Mouse (Mus musculus) T-cell, adult 2 months (primary cell): Measurements from ENCODE around the gene Msi1.

ENCODE experiments used
- DNase-seq: peaks from one replicate; pipeline ENCODE4 v3.0.0; 2022; ENCODE audit warnings: low spot score

The Msi1 gene

DNA sequence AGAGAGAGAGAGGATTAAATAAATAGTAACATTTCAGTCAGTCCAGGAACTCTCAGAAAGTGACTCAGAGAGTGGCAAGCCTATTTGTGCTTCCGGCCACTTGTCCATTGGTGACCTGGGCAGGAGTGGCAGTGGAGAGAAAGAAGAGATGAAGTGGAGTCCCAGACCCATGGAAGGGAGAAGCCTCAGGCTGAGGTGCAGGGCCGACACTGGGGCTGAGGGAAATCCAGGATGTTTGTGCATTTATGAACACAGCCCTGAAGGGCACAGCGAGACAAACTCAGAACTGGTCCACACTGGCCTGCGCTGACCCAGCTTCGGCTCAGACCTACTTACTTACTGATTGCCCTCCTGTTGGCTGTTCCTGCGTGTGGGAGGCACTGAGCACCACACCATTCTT is 40.4 kb downstream of the Msi1 start:
- DNase-seq = no peak

DNA sequence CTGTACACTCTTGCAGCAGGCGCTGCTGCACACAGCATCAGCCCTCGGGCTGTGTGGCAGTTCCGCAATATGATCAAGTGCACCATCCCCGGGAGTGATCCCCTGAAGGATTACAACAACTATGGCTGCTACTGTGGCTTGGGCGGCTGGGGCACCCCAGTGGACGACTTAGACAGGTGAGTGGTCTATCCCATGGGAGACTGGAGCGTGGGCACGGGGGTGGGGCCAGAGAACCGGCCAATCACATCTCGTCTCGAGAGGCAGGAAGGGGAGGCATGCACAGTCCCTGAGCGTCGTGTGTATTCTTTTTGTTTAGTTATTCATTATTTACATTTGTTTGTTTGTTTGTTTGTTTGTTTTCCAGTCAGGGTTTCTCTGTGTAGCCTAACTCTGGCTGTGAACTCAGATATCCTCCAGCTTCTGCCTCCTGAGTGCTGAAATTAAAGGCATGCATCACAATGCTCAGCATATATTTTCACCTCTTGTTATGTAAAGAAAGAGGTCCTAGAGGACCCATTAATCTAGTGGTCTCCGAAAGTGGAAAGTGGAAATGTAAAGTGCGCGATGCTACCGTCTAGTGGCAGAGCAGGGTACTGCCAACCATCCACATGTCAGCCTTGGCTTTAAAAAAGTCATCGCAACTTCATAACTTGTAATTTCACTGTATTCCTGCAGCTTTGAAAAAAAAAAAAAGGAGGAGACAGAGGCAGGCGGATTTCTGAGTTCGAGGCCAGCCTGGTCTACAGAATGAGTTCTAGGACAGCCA is 41.5 kb downstream of the Msi1 start:
- DNase-seq = peak; percentile 60

DNA sequence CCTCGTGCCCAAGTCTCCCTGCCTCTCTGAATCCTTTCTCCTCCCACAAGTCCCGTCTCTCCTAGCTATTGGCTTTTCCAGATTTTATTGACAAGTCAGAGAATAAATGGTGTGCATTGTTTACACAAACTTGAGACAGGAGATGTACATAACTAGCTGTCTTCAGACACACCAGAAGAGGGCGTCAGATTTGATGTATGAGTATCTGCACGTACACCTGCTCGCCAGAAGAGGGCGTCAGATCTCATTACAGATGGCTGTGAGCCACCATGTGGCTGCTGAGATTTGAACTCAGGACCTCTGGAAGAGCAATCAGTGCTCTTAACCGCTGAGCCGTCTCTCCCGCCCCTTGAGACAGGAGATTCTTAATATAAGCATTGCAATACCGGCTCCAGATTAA is 43.8 kb downstream of the Msi1 start:
- DNase-seq = no peak

DNA sequence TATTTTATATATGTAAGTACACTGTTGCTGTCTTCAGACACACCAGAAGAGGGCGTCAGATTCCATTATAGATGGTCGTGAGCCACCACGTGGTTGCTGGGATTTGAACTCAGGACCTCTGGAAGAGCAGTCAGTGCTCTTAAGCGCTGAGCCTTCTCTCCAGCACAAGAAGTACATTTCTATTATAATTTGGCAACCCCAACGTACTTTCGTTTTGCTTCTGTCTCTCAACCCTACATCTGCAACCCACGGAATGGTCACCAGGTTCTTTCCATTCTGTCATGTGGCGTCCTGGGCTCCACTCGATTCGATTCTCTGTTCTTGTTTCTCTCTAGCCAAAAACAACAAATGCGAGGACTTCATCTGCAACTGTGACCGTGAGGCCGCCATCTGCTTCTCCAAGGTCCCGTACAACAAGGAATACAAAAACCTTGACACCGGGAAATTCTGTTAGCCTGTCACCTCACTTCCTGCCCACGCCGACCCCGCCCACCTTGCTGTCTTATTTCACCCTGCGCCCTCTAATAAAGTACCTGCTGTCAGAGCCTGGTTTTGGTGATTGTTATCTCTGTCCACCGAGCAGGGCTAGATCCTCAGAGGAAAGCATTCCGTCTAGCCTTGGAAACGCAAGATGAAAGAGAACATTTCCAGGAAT is 44.9 kb downstream of the Msi1 start:
- no peak for DNase-seq

DNA sequence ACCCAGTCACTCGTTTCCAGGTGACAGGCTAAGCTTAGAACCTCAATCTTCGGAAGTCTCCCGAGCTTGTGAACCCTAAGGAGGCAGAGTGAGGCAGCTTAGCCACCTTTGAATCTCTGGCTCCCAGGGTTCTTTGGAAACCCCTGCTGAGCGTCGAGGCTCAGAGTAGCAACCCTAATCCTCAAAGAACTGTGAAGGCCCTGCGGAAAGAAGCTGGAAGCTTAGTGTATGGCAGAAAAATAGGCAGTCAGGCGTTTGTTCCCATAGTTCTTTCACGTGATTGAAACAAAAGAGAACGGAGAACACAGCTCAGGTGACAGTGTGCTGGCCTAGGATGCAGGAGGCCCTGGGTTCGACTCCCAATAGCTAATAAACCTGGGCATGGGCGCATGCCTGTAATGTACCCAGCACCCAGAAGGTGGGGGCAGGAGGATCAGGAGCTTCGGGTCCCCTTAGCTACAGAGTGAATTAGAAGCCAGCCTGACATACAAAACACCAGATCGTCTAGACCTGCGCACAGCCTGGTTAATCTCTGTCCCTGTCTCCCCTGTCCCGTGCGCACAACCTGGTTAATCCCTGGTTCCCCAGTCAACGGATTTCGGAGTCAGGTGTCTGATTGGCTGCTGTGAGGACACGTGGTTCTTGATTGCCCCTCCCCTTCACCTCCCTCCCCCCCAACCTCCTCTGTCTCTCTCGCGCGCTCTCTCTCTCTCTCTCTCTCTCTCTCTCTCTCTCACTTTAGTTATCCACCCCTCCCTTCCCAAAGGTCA is 46.1 kb downstream of the Msi1 start:
- DNase-seq = no peak

DNA sequence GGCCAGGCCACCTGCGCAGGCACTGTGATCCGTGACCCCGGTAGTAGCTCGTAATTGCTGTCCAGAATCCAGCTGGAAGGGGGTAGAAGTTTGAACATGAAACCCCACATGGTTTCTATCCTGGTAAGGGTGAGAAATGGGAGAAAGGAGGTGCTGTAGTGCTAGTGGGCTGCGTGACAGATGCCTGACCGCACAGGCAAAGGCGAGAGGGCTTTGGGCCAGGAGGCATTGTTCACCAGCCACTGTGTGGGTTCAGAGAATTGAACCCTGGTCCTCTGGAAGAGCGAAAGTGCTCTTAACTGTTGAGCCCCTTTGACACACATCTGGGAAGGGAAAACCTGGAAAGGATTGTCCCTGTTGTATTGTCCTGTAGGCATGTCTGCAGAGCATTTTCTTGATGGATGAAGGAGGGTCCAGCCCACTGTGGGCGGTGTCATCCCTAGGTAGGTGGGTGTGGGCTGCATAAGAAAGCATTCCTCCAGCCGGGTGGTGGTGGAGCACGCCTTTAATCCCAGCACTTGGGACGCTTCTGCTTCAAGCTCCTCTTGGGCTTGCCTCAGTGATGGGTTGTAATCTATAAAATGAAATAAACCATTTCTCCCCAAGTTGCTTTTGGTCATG is 46.8 kb downstream of the Msi1 start:
- no peak for DNase-seq

DNA sequence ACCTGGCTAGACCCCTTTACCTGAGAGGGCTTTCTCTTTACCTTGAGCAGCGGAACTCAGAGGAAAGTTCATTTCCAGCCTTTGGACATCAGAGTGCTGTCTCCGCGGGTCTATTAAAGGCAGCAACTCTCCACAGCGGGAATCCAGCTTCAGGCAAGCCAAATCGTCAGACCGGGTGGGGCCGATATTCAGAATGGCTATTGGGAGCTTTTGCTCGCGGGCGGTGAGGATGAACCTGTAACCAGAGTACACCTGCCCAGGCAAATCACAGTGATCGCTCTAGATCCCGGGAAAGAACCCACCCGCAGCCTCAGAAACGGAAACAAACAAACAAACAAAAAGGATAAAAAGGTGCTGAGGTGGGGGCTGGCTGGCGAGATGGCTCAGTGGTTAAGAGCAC is 50.2 kb downstream of the Msi1 start:
- DNase-seq = no peak

DNA sequence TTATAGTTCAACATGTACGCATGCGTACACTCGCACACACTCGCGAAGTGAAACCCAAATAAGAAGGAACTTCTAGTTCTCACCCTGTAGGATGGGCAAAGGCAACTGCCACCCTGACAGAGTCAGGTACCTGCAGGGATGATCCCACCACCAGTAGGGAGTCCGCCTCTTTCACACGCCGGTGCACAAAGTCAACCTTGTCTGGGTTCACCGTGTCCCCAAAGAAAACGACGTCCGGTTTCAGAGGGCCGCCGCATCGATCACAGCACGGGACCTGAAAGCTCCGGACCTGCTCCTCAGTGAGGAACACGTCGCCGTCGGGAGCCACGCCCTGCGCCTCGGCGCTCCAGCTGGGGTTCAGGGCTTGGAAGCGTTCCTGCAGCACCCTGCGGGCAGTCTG is 50.7 kb downstream of the Msi1 start:
- peak; percentile 13 for DNase-seq

DNA sequence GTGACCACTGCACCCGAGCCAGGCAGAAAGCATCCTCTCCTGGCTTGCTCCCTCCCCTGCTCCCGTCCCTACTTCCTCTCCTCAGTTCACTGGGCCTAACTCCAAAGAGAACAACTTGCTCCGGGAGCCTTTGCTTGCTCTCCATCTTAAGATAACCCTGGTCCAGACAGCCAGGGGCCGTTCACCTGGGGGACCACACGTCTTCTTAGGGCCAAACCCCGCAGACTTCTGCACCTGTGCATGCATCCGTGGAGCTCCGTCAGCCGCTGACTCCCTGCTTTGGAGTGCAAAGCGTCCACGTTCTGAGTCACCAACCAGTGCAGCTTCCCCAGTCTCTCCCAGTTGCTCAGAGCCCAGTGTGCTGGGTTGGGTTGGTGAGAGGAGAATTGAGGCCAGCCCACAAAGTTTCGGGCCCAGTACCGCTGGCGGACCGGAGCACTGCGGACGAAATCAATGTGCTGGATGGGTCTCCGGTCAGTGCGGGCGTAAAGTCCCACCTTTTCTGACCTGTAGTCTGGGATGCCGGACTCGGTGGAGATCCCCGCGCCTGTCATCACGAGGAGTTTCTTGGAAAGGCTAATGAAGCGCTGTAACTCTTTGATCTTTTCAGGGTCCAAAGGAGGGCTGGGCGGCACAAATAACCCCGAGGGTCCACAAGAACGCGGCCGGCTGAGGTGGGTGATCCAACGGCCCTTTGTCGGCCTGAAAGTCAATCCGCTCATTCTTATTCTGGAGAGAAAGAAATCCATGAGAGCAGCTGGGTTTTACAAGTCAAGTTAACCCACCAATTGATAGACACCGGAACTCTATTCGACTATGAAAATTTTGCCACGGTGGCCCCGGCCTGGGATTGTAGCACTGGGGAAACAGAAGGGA is 53.2 kb downstream of the Msi1 start:
- DNase-seq = no peak

DNA sequence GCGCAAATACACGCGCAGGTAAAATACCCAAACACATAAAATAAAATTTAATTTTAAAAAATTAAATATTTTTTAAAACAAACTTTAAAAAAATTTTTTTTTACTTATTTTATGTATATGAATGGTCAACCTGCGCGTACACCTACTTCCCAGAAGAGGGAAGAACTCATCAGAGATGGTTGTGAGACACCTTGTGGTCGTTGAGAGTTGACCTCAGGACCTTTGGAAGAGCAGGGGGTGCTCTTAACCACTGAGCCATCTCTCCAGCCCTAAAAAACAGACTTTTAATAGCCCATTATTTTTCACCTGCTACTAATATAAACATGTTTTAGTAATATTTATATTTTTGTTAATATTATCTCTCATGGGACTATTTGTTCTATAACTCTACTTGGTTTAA is 54.0 kb downstream of the Msi1 start:
- no peak for DNase-seq

DNA sequence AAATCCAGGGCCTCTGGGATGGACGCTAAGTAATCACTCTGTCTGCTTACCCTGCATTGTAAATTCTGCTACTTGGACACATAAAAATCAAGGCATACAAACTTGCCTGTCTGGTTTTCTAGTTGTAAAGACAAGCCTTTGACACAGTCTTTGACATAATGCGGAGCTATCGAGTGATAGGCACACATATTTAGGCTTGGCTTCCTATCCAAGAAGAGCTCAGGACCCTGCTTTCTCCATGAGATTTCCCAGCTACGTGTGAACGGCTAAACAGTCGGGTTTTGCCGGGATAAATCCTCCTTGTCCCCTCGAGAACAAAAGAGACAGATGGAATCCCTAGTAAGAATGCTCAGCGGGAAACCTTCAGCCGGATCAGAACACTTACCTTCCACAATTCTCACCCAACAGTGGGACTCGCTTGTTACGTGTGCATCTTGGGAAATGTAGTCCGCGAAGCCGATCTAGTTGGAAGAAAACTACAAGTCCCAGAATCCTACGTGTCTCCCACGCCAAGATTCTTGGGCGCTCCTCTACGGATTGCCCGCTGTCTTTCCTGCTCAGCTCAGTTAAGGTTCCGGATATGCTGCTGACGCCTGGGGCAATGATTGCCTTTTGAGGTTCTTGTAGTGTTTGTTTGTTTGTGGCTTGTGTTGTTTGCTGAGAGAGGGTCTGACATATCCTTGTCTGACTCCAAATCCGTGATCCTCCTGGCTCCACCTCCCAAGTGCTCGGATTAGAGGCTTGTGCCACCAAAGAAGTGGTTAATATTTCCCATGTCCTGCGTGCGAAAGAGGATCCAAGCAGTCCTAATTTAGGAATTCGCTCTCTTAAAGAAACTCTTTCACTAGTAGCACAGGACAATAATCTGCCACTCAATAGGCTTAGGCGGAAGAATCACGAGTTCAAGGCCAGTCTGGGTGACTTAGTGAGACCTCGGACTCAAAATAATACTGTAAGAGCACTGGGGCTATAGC is 54.8 kb downstream of the Msi1 start, which contains the start of gene Sirt4:
Gene Sirt4 (minus strand): TSS at position 779 of the 974 bp plus-strand sequence.
- peak; percentile 85 for DNase-seq

DNA sequence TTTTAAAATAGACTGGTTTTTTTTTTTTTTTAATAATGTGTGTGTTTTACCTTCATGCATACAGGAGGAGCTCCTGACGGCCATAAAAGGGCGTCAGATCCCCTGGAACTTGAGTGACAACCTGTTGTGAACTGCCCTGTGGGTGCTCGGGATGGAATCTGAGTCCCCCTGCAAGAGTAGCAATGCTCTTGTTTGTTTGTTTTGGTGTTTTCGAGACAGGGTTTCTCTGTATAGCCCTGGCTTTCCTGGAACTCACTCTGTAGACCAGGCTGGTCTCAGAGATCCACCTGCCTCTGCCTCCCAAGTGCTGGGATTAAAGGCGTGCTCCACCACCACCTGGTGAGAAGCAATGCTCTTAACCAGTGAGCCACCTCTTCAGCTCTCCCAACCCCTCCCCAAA is 55.6 kb downstream of the Msi1 start:
- DNase-seq = no peak

DNA sequence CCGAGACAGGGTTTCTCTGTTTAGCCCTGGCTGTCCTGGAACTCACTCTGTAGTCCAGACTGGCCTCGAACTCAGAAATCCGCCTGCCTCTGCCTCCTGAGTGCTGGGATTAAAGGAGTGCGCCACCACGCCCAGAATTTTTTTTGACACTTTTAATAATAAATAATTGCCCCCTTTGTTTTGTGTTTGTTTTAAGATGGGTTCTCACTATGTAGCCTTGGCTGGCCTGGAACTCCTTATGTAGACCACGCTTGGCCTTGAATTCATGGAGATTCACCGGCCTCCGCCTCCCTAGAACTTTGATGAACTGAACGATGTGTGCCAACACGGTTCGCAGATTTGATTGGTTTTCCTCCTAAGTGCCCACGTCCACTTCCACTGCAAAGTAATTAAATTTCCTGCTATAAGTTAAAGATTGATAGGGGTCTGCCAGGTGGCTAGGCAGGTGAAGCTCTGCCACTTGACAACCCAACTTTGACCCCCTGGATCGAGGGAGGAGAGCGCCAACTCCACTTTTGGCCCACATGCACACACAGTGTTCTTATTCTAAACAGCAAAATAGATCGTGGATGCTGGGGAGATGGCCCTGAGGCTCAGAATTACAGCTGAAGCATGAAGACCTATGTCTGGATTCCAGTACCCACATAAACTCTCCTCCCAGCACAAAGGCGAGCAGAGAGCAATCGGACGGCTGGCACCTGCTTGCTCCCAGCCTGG is 56.2 kb downstream of the Msi1 start:
- no peak for DNase-seq

DNA sequence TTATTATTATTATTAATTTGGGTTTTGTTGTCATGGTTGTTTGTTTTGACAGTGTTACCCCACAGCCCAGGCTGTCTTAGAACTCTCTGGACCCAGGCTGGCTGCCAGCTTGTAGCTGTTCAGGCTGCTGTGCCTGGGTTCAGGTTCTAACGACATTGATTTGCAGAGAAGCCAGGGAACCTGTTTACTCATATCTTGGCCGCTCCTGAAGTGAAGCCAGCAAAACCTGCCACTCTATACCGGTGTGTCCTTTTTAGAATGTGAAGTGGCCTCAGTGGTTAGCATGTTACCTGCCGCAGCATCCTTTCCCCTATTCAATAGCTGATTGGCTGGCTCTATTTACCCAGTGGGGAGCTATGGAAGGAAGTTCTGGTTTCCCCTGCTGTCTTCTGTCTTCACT is 57.3 kb downstream of the Msi1 start:
- no peak for DNase-seq

DNA sequence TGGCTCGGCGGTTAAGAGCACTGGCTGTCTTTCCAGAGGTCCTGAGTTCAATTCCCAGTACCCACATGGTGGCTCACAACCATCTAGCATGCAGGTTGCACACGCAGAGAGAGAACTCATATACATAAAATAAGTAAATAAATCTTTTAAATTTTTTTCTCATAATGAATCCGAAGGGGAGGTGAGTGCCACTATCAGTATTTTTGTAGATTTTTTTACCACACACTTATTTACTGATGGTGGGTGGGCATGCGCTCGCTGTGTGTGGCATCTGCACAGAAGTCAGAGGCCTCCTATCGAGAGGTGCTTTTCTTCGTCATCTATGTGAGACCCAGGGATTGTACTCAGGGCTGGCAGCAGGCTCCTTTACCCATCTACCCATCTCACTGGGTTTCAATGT is 58.0 kb downstream of the Msi1 start:
- DNase-seq = no peak

DNA sequence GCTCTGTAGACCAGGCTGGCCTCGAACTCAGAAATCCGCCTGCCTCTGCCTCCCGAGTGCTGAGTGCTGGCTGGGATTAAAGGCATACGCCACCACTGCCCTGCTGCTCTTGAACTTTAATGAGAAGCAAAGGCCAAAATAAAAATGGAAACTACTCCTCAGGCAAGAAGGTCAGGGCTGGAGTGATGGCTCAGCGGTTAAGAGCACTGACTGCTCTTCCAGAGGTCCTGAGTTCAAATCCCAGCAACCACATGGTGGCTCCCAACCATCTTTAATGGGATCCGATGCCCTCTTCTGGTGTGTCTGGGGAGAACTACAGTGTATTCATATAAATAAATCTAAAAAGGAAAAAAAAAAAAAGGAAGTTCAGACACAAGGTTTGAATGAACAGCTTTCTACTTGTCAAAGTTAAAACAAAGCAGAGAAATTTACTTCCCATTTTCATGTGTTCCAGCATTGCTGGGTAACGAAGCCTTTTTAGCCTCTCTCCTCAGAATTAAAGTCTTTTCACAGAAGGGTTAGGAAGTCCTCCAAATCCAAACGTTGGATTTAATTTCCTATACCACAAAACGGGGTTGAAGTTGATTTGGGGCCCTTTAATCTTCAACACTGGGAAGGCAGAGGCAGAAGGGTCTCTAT is 58.7 kb downstream of the Msi1 start:
- DNase-seq = no peak

DNA sequence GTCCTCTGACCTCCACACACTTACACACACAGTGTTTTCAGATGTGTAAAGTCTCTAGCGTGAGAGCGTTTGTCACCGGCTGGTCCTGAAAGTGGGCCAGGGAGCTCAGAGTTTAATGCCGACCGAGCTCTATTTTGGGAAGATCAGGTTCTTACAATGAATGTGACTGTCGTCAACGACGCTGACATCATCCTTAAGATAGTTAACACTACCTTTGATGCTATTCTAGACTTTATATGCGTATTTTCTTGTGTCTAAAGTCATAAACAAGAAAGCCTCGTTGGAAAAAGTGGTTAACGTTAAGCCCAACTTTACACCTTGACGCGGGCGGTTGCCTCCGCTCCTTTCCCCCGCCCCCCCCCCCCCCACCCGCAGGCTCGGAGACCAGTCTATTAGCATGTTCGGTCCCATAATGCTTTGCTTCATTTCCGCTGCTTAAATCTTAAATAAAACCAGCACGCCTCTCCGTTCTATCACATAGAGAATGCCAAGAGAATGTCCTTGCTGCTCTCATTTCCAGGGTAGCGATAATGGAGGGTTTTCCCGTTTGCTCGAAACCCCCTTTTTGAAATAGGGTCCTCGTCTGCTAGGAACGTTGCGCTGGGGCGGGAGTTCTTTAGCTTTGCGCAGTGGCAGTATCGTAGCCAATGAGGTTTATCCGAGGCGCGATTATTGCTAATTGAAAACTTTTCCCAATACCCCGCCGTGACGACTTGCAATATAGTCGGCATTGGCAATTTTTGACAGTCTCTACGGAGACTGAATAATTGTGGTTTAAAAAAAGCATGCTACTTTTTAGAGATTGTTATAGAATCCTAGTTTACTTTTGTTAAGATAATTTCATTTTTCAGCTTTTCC is 59.7 kb downstream of the Msi1 start:
- DNase-seq = peak; percentile 87
